Mouse (Mus musculus): Measurements from ENCODE around the gene Klhl2. TPM values are rescaled to one million over a fixed set of nuclear protein-coding genes. Genes with fewer than 3 reads are reported as not detected.

Klhl2 gene
- total and polyA plus RNA-seq, 3 experiments = 11.5 to 12.1 TPM; not detected in 1

DNA sequence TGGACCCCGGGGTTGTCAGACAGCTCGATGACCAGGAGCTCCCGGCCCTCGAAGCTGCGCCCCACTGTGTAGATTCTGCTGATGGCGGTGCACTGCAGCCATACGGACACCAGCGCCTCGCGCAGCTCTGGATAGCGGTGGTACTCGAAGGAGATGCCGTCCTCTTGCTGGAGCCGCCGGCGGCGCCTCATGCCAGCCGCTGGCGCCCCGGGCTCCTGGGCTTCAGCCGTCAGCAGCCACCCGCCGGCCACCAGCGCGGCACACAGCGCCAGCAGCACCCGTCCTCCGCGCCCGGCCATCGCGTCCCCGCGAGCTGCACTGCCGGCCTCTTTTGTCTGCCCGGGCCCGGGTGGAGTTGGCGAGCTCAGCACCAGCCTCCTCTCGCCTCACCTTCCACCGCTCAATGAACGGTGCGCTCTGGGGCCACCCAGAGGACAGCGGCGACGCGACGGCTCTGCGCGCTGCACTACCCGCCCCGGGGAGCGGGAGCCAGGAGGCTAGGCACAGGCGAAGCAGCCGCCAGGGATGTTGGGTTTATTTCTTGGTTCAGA, 157.1 kb downstream of the Klhl2 start, which contains the start of gene Cpe:
Cpe (minus strand) TSS at position 404 of the 551 bp plus-strand sequence.
- no peaks in the 10 kb centered on the region for H3K79me2 ChIP-seq (ENCODE audit: control insufficient read depth, insufficient read depth, low read length, poor library complexity)
- no peak within 1 kb of the TSS for H3K9ac ChIP-seq (ENCODE audit: control insufficient read depth, low read depth, low read length, poor library complexity, severe bottlenecking)
- no peaks in the 10 kb centered on the region for H3K9me3 ChIP-seq (replicated peaks; ENCODE audit: insufficient read depth, low read length)
- no peaks in the 10 kb centered on the region for H3K4me1 ChIP-seq (ENCODE audit: control insufficient read depth in 1 of 2, insufficient read depth in 2 of 2, low read length in 2 of 2)
- no peak within 1 kb of the TSS for H3K27ac ChIP-seq (ENCODE audit: control insufficient read depth, low read depth, low read length)
- no peaks in the 10 kb centered on the region for H3K36me3 ChIP-seq (ENCODE audit: control insufficient read depth in 1 of 2, insufficient read depth in 2 of 2, low read length in 2 of 2)
- TF ChIP-seq E2F4 (IDR thresholded peaks at IDR 0.05; ENCODE audit: borderline replicate concordance, low read depth, low read length) (no peak), ETS1 (IDR thresholded peaks at IDR 0.05; ENCODE audit: low read depth, low read length) (no peak)
- H3K4me3 ChIP-seq (ENCODE audit: control insufficient read depth in 1 of 2, insufficient read depth in 1 of 2, low read depth in 2 of 2, low read length in 2 of 2) = no peak within 1 kb of the TSS
- DNase-seq (ENCODE audit: low read depth, low spot score) = no peak
- no peaks in the 10 kb centered on the region; a peak in 1 of 4 replicates for H3K27me3 ChIP-seq (ENCODE audit: control insufficient read depth in 1 of 2, insufficient read depth in 2 of 2, low read length in 2 of 2)

DNA sequence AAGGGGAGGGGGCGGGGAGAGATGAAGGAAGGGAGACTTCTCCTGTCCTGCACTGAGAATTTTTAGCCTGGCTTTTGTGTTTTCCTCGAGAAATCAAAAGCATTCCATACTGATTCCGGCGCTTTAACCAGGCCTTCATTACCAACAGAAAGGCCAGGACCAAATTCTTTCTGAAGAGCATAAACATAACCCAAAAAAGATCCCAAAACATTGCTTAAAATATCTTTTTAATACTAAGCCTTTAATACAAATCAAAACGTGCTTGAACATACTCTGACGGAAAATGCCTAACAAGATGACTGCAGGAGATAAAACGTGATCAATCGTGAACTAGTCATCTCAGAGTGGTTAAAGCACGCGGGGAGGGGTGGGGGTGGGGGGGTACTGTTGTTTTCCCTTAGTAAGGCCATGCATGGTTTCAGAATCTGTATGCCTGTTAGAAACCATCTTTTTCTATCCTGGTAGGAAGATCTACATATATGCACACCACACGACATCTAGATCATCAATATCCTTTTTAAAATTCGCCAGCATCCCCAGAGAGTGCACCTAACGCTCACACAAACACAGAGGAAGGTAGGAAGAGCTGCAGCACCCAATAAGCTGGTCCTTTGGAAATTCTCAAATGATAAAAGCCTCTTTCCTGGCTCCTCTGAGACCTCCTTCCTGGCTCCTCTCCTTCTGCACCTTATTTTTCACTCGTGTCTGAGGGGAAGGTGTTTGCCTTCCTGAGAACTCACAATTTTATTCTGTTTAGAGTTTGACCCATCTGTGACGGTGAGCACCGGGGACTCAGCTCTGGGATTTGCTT, 158.0 kb downstream of the Klhl2 start:
- Histone ChIP-seq H3K9me3 (replicated peaks; ENCODE audit: insufficient read depth, low read length) (no peaks in the 10 kb centered on the region), H3K79me2 (ENCODE audit: control insufficient read depth, insufficient read depth, low read length, poor library complexity) (no peaks in the 10 kb centered on the region), H3K27ac (ENCODE audit: control insufficient read depth, low read depth, low read length) (no peak overlapping the region), H3K27me3 (ENCODE audit: control insufficient read depth in 1 of 2, insufficient read depth in 2 of 2, low read length in 2 of 2) (no peaks in the 10 kb centered on the region; a peak in 1 of 4 replicates), H3K4me1 (ENCODE audit: control insufficient read depth in 1 of 2, insufficient read depth in 2 of 2, low read length in 2 of 2) (no peaks in the 10 kb centered on the region), H3K4me3 (ENCODE audit: control insufficient read depth in 1 of 2, insufficient read depth in 1 of 2, low read depth in 2 of 2, low read length in 2 of 2) (no peak overlapping the region), H3K9ac (ENCODE audit: control insufficient read depth, low read depth, low read length, poor library complexity, severe bottlenecking) (no peak overlapping the region), H3K36me3 (ENCODE audit: control insufficient read depth in 1 of 2, insufficient read depth in 2 of 2, low read length in 2 of 2) (no peaks in the 10 kb centered on the region)
- TF ChIP-seq POLR2AphosphoS5 (IDR thresholded peaks at IDR 0.05; ENCODE audit: borderline replicate concordance, low read depth, low read length) (no peak), GATA1 (IDR thresholded peaks at IDR 0.05; ENCODE audit: low read depth, low read length) (no peak), SMC3 (IDR thresholded peaks at IDR 0.05; ENCODE audit: low read depth, low read length) (no peak), USF2 (IDR thresholded peaks at IDR 0.05; ENCODE audit: borderline replicate concordance in 1 of 2, insufficient read depth in 1 of 2, low read depth in 1 of 2, low read length in 2 of 2) (no peak), CTCF (IDR thresholded peaks at IDR 0.05 in 2 of 3, conservative IDR thresholded peaks at IDR 0.05 in 1 of 3; ENCODE audit: control insufficient read depth in 1 of 3, insufficient read depth in 1 of 3, low read depth in 2 of 3, low read length in 3 of 3, poor library complexity in 1 of 3, severe bottlenecking in 1 of 3) (no peak), MAX (IDR thresholded peaks at IDR 0.05; ENCODE audit: low read length) (no peak), ZMIZ1 (IDR thresholded peaks at IDR 0.05; ENCODE audit: low read depth, low read length) (no peak), POLR2A (IDR thresholded peaks at IDR 0.05; ENCODE audit: control insufficient read depth in 1 of 2, insufficient read depth in 1 of 2, low read depth in 1 of 2, low read length in 2 of 2, poor library complexity in 1 of 2) (no peak), MAZ (IDR thresholded peaks at IDR 0.05; ENCODE audit: low read depth, low read length) (no peak)
- no peak for DNase-seq (ENCODE audit: low read depth, low spot score)

DNA sequence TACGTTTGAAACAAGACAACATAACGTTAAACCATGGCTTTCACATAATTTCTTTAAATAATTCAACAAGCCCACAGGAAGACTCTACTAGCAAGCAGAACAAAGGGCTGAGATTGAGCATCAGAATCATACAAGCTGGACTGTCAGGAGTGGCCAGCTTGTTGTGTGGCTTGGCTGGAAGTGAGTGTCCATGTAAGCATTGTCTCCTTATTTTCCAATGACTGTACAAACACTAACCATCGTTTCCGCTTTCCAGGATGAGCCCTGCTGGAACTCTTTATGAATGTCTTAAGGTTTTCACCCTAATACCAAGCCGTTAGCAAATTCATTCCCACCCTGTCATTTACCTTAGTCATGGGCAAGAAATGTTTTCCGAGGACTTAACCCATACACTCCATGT, 159.0 kb downstream of the Klhl2 start:
- Histone ChIP-seq H3K4me1 (ENCODE audit: control insufficient read depth in 1 of 2, insufficient read depth in 2 of 2, low read length in 2 of 2) (no peaks in the 10 kb centered on the region), H3K9ac (ENCODE audit: control insufficient read depth, low read depth, low read length, poor library complexity, severe bottlenecking) (no peak overlapping the region), H3K9me3 (replicated peaks; ENCODE audit: insufficient read depth, low read length) (no peaks in the 10 kb centered on the region), H3K36me3 (ENCODE audit: control insufficient read depth in 1 of 2, insufficient read depth in 2 of 2, low read length in 2 of 2) (no peaks in the 10 kb centered on the region), H3K27ac (ENCODE audit: control insufficient read depth, low read depth, low read length) (no peak overlapping the region), H3K27me3 (ENCODE audit: control insufficient read depth in 1 of 2, insufficient read depth in 2 of 2, low read length in 2 of 2) (no peaks in the 10 kb centered on the region; a peak in 1 of 4 replicates), H3K4me3 (ENCODE audit: control insufficient read depth in 1 of 2, insufficient read depth in 1 of 2, low read depth in 2 of 2, low read length in 2 of 2) (no peak overlapping the region), H3K79me2 (ENCODE audit: control insufficient read depth, insufficient read depth, low read length, poor library complexity) (no peaks in the 10 kb centered on the region)
- no peak for TF ChIP-seq EP300 (IDR thresholded peaks at IDR 0.05; ENCODE audit: low read depth in 1 of 2, low read length in 2 of 2)
- TF ChIP-seq SMC3 (IDR thresholded peaks at IDR 0.05; ENCODE audit: low read depth, low read length) = no peak
- no peak for TF ChIP-seq ZMIZ1 (IDR thresholded peaks at IDR 0.05; ENCODE audit: low read depth, low read length)
- no peak for TF ChIP-seq GABPA (IDR thresholded peaks at IDR 0.05; ENCODE audit: low read depth, low read length)
- no peak for TF ChIP-seq ETS1 (IDR thresholded peaks at IDR 0.05; ENCODE audit: low read depth, low read length)
- TF ChIP-seq CTCF (IDR thresholded peaks at IDR 0.05 in 2 of 3, conservative IDR thresholded peaks at IDR 0.05 in 1 of 3; ENCODE audit: control insufficient read depth in 1 of 3, insufficient read depth in 1 of 3, low read depth in 2 of 3, low read length in 3 of 3, poor library complexity in 1 of 3, severe bottlenecking in 1 of 3) = no peak
- TF ChIP-seq UBTF (IDR thresholded peaks at IDR 0.05; ENCODE audit: borderline replicate concordance, insufficient read depth, low read depth, low read length) = no peak
- no peak for TF ChIP-seq MXI1 (IDR thresholded peaks at IDR 0.05; ENCODE audit: low read depth, low read length)
- no peak for TF ChIP-seq MYC (IDR thresholded peaks at IDR 0.05; ENCODE audit: low read depth, low read length)
- no peak for TF ChIP-seq SIN3A (IDR thresholded peaks at IDR 0.05; ENCODE audit: low read length)
- no peak for TF ChIP-seq ZC3H11A (IDR thresholded peaks at IDR 0.05; ENCODE audit: low read depth, low read length)
- no peak for TF ChIP-seq MAX (IDR thresholded peaks at IDR 0.05; ENCODE audit: low read length)
- no peak for DNase-seq (ENCODE audit: low read depth, low spot score)
